Mouse (Mus musculus) kidney, adult 18-20 months (tissue): ENCODE data around the gene Bglap.
"Not testable (repeated sequence)": the region's sequence is repeated elsewhere in the genome, so short reads cannot be mapped to it uniquely, and the experiment has no call there.

Experiments
- DNase-seq: peaks from one replicate; pipeline ENCODE4 v3.0.0; 2021

The Bglap gene

GRCm38 (mm10) chr3:88393776-88394375 is 9.6 kb upstream of the Bglap start:
- no peak for DNase-seq

- DNase-seq: not testable (repeated sequence)
Observed at GRCm38 (mm10) chr3:88382383-88382782, 1.9 kb downstream of the Bglap start.

GRCm38 (mm10) chr3:88381389-88382315 is 2.6 kb downstream of the Bglap start:
- DNase-seq: not testable (repeated sequence)

GRCm38 (mm10) chr3:88378599-88378998 is 5.7 kb downstream of the Bglap start, which contains the start of gene Bglap2:
Gene Bglap2 (minus strand): TSS chr3:88378699.
- not testable (repeated sequence) for DNase-seq

- DNase-seq: not testable (repeated sequence)
Observed at GRCm38 (mm10) chr3:88376644-88377043, 7.6 kb downstream of the Bglap start.

- DNase-seq: not testable (repeated sequence)
Observed at GRCm38 (mm10) chr3:88375750-88376626, 8.3 kb downstream of the Bglap start.

GRCm38 (mm10) chr3:88372643-88373042 is 11.6 kb downstream of the Bglap start, which contains the start of gene Bglap3:
Gene Bglap3 (minus strand): TSS chr3:88372743.
- DNase-seq: not testable (repeated sequence)

- not testable (repeated sequence) for DNase-seq
Observed at GRCm38 (mm10) chr3:88368511-88368910, 15.8 kb downstream of the Bglap start.

GRCm38 (mm10) chr3:88367517-88367916 is 16.7 kb downstream of the Bglap start:
- not testable (repeated sequence) for DNase-seq

GRCm38 (mm10) chr3:88366830-88367428 is 17.3 kb downstream of the Bglap start:
- peak; percentile 36 for DNase-seq

GRCm38 (mm10) chr3:88365705-88366361 is 18.4 kb downstream of the Bglap start:
- DNase-seq: no peak

GRCm38 (mm10) chr3:88364337-88364736 is 19.9 kb downstream of the Bglap start, which contains the start of gene Paqr6:
Gene Paqr6 (plus strand): TSS chr3:88364584.
- peak; percentile 79 for DNase-seq

GRCm38 (mm10) chr3:88363700-88364099 is 20.6 kb downstream of the Bglap start:
- no peak for DNase-seq

- DNase-seq: no peak
Observed at GRCm38 (mm10) chr3:88361612-88362313, 22.5 kb downstream of the Bglap start.

- no peak for DNase-seq
Observed at GRCm38 (mm10) chr3:88361096-88361495, 23.2 kb downstream of the Bglap start.

- DNase-seq: no peak
Observed at GRCm38 (mm10) chr3:88359989-88360388, 24.3 kb downstream of the Bglap start.

- no peak for DNase-seq
Observed at GRCm38 (mm10) chr3:88359584-88359983, 24.7 kb downstream of the Bglap start.

GRCm38 (mm10) chr3:88354396-88355165 is 29.7 kb downstream of the Bglap start:
- DNase-seq: peak; percentile 30

- no peak for DNase-seq
Observed at GRCm38 (mm10) chr3:88352907-88353306, 31.4 kb downstream of the Bglap start.

- no peak for DNase-seq
Observed at GRCm38 (mm10) chr3:88350732-88351131, 33.5 kb downstream of the Bglap start.
